Mouse (Mus musculus) heart, embryonic 12.5 days (tissue): Measurements from ENCODE around the gene Gm16223. TPM values are rescaled to one million over a fixed set of nuclear protein-coding genes. Genes with fewer than 3 reads are reported as not detected.

Experiments used
- ATAC-seq: fragments of 200-750 bp; cut with Nextera tagmentation; 2 replicates; pipeline ENCODE4 v1.8.0; 2017; ENCODE audit warnings: moderate TSS enrichment, moderate library complexity; ENCODE audit not compliant: insufficient number of reproducible peaks, low FRiP score
- H3K27ac ChIP-seq: fragments of 300-500 bp; sonication (generic); 2 replicates; pipeline ENCODE4 v1.5.1; 2016; ENCODE audit warnings: mild to moderate bottlenecking, moderate library complexity; ENCODE audit not compliant: poor library complexity, severe bottlenecking
- H3K27me3 ChIP-seq: fragments of 300-500 bp; sonication (generic); replicated peaks from 2 replicates; pipeline ENCODE4 v1.6.1; 2016; ENCODE audit warnings: mild to moderate bottlenecking, moderate library complexity
- H3K36me3 ChIP-seq: fragments of 300-500 bp; sonication (generic); 2 replicates; pipeline ENCODE4 v1.6.1; 2016; ENCODE audit warnings: mild to moderate bottlenecking, moderate library complexity
- H3K4me1 ChIP-seq: fragments of 300-500 bp; sonication (generic); replicated peaks from 2 replicates; pipeline ENCODE4 v1.6.1; 2016; ENCODE audit warnings: mild to moderate bottlenecking
- H3K4me2 ChIP-seq: fragments of 300-500 bp; sonication (generic); 2 replicates; pipeline ENCODE4 v1.6.1; 2016; ENCODE audit warnings: mild to moderate bottlenecking, moderate library complexity
- H3K4me3 ChIP-seq: fragments of 300-500 bp; sonication (generic); 2 replicates; pipeline ENCODE4 v1.5.1; 2016; ENCODE audit warnings: mild to moderate bottlenecking
- H3K9ac ChIP-seq: fragments of 300-500 bp; sonication (generic); 2 replicates; pipeline ENCODE4 v1.6.1; 2016; ENCODE audit warnings: mild to moderate bottlenecking, moderate library complexity
- H3K9me3 ChIP-seq: fragments of 300-500 bp; sonication (generic); replicated peaks from 2 replicates; pipeline ENCODE4 v1.6.1; 2016; ENCODE audit warnings: mild to moderate bottlenecking, moderate library complexity
- WGBS: fragments of 180-500 bp; shearing (Covaris S2); methylation state at CpG from one replicate; pipeline ENCODE4 v1.1.7; 2016; 5-methylcytosine and 5-hydroxymethylcytosine counted together
- polyA plus RNA-seq: library from polyadenylated mRNA; unstranded; fragments of >200 nt; fragmentation: Nextera tagmentation; extraction: Ambion mirVana; gene quantifications from 2 replicates; pipeline ENCODE4 v1.2.1, GENCODE M21; 2016

The Gm16223 gene
- polyA plus RNA-seq, 1 experiment from 2014 or later: not detected

DNA sequence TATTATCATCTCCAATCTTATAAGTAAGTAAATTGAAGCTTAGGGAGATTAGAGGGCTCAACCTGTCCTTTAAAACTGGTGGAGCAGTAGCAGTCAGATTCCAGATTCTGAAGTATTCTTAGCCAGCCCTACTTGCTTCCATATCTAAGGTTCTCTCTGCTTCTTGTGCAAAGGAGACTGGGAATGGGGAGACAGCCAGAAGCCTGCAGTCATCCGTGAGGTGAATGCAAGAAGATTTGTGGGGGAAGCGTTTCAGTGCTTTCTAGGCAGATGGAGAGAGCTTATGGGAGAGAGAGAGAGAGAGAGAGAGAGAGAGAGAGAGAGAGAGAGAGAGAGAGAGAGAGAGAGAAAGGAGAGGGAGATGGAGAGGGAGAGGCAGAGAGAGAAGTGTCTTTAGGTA is 160.9 kb downstream of the Gm16223 start:
- no peaks in the 10 kb centered on the region for H3K9me3 ChIP-seq
- H3K27ac ChIP-seq: no peak overlapping the region
- no peak for ATAC-seq
- WGBS: 71% methylated on average over 2 of the region's 2 CpGs
- no peak overlapping the region for H3K9ac ChIP-seq
- no peaks in the 10 kb centered on the region for H3K36me3 ChIP-seq
- no peaks in the 10 kb centered on the region for H3K4me1 ChIP-seq
- H3K27me3 ChIP-seq: no peaks in the 10 kb centered on the region
- H3K4me2 ChIP-seq: no peak overlapping the region
- no peak overlapping the region for H3K4me3 ChIP-seq

DNA sequence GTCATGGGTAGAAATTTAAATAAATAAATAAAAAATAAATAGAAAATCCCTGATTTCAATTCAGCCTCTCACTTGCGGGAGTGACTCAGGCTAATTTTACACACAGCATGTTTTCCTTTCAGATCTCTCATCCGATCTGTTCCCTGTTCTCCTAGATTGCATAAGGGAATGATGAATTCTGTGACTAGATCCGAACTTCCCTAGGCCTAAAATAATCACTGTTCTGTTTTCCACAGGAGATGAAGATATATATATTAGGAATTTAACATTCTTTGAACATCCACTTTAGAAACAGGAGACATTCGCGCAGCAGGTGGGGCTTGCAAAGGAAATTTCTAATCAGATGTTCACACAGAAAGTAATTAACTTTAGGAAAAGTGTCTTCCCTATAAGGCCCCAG is 171.5 kb downstream of the Gm16223 start:
- 72% methylated on average over 5 of the region's 5 CpGs for WGBS
- no peak overlapping the region for H3K4me3 ChIP-seq
- ATAC-seq: no peak
- no peaks in the 10 kb centered on the region for H3K36me3 ChIP-seq
- no peak overlapping the region for H3K9ac ChIP-seq
- H3K27ac ChIP-seq: no peak overlapping the region
- no peaks in the 10 kb centered on the region for H3K4me1 ChIP-seq
- H3K27me3 ChIP-seq: no peaks in the 10 kb centered on the region
- H3K9me3 ChIP-seq: no peaks in the 10 kb centered on the region
- no peak overlapping the region for H3K4me2 ChIP-seq

DNA sequence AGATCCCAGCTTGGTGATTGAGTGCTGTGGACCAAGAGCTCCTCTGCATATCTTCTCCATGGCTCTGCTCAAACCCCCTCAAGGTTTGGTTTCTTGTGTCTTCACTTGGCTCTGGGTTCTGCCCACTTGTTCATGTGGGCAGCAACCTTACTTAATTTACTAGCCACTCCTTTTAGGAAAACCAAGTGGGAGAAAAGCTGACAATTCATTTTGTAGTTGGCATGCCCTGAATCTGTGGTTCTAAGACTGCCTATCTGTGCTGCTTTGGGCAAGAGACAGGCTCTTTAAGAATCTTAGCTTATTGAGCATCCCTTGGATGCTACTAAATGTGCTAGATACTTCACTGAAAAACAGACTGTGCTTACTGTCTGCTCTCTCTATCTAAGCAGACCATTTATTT is 172.0 kb downstream of the Gm16223 start:
- H3K36me3 ChIP-seq: no peaks in the 10 kb centered on the region
- no peaks in the 10 kb centered on the region for H3K9me3 ChIP-seq
- H3K27ac ChIP-seq: no peak overlapping the region
- H3K4me2 ChIP-seq: no peak overlapping the region
- ATAC-seq: no peak
- no peak overlapping the region for H3K4me3 ChIP-seq
- H3K4me1 ChIP-seq: no peaks in the 10 kb centered on the region
- no peaks in the 10 kb centered on the region for H3K27me3 ChIP-seq
- no peak overlapping the region for H3K9ac ChIP-seq

DNA sequence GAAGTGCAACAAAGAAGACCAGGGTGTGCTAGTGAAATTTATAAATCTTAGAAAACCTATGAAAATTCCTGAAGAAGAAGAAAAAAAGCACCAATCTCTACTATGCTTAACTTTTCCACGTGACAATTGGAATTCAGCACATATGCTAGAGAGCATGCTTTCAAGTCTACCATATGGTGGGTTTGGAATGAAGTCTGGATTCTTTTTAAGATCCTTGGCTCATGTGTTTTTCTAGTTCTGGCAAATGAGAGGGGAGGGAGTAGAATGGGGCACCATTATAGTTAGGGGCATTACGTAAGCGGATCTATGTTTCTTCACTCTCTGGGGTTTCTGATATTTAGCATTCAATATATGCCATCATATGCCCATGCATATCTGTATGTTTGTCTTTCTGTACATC is 182.6 kb downstream of the Gm16223 start:
- Histone ChIP-seq H3K9ac (no peak overlapping the region), H3K27ac (no peak overlapping the region), H3K4me1 (no peaks in the 10 kb centered on the region), H3K4me2 (no peak overlapping the region), H3K9me3 (no peaks in the 10 kb centered on the region), H3K36me3 (no peaks in the 10 kb centered on the region), H3K4me3 (no peak overlapping the region), H3K27me3 (no peaks in the 10 kb centered on the region)
- ATAC-seq: no peak
- 77% methylated on average over 3 of the region's 3 CpGs for WGBS

Other genes starting within 250 kb of the Gm16223 start
- gene Bod1l, start 223.6 kb upstream of the Gm16223 start, polyA plus RNA-seq: 15.9 and 17.4 TPM in 2 replicates